Mouse (Mus musculus) bone marrow, adult 2 months (tissue): Measurements from ENCODE around the gene B3gnt2. TPM values are rescaled to one million over a fixed set of nuclear protein-coding genes. Genes with fewer than 3 reads are reported as not detected.

Experiments used
- H3K27ac ChIP-seq: fragments of 200-500 bp; 2 replicates; pipeline ENCODE4 v1.5.1; 2012; ENCODE audit warnings: low read depth, mild to moderate bottlenecking, control low read depth, inconsistent platforms, low read length; ENCODE audit not compliant: control insufficient read depth, poor library complexity, insufficient read depth
- H3K4me1 ChIP-seq: fragments of 200-500 bp; 2 replicates; pipeline ENCODE4 v1.6.1; 2011; ENCODE audit warnings: low read length; ENCODE audit not compliant: control insufficient read depth, insufficient read depth
- H3K4me3 ChIP-seq: fragments of 200-500 bp; replicated peaks from 2 replicates; pipeline ENCODE3; 2011; ENCODE audit warnings: mild to moderate bottlenecking, low read depth, low read length, control low read depth; ENCODE audit not compliant: control insufficient read depth
- CTCF ChIP-seq: fragments of 200-500 bp; IDR thresholded peaks from 2 replicates; pipeline ENCODE4 v1.5.1; 2011; ENCODE audit warnings: low read length, control low read depth; ENCODE audit not compliant: control insufficient read depth, insufficient read depth
- POLR2A ChIP-seq: fragments of 200-500 bp; IDR thresholded peaks from 2 replicates; pipeline ENCODE4 v1.6.1; 2011; ENCODE audit warnings: low read depth, mild to moderate bottlenecking, control low read depth, low read length, borderline replicate concordance; ENCODE audit not compliant: control insufficient read depth
- WGBS: fragments of 180-500 bp; shearing (Covaris S2); methylation state at CpG from one replicate; pipeline ENCODE4 v1.1.7; 2018; 5-methylcytosine and 5-hydroxymethylcytosine counted together
- polyA plus RNA-seq: library from polyadenylated mRNA; stranded (reverse); fragments of >200 nt; gene quantifications from 2 replicates; pipeline ENCODE4 v1.2.4, GENCODE M21; 2011; ENCODE audit warnings: low replicate concordance; ENCODE audit not compliant: missing spikeins, insufficient read depth, insufficient read length

B3gnt2 gene
- polyA plus RNA-seq, 1 experiment, result 6.2 TPM

GRCm38 (mm10) chr11:22839456-22839855 is 21.3 kb downstream of the B3gnt2 start:
- no peak for TF ChIP-seq POLR2A
- no peak for TF ChIP-seq CTCF
- WGBS, result 41% methylated on average over 3 of the region's 3 CpGs
- no peak overlapping the region for H3K4me3 ChIP-seq
- peaks cover 27% of the 10 kb centered on the region for H3K4me1 ChIP-seq
- no peak overlapping the region for H3K27ac ChIP-seq

GRCm38 (mm10) chr11:22838361-22838760 is 22.4 kb downstream of the B3gnt2 start:
- Histone ChIP-seq H3K27ac (no peak overlapping the region), H3K4me1 (peaks cover 19% of the 10 kb centered on the region), H3K4me3 (no peak overlapping the region)
- 50% methylated on average over 1 of the region's 1 CpGs for WGBS
- TF ChIP-seq POLR2A, result no peak
- TF ChIP-seq CTCF, result no peak

- 72% methylated on average over 10 of the region's 10 CpGs for WGBS
- TF ChIP-seq POLR2A, result no peak
- TF ChIP-seq CTCF, result no peak
- Histone ChIP-seq H3K4me3 (no peak overlapping the region), H3K27ac (no peak overlapping the region), H3K4me1 (peaks cover 12% of the 10 kb centered on the region)
Measured at GRCm38 (mm10) chr11:22836269-22836668, 24.5 kb downstream of the B3gnt2 start.

GRCm38 (mm10) chr11:22832600-22832999 is 28.2 kb downstream of the B3gnt2 start:
- no peak for TF ChIP-seq POLR2A
- no peak for TF ChIP-seq CTCF
- H3K4me3 ChIP-seq, result no peak overlapping the region
- no peak overlapping the region for H3K27ac ChIP-seq
- peaks cover 8% of the 10 kb centered on the region for H3K4me1 ChIP-seq
- 54% methylated on average over 4 of the region's 4 CpGs for WGBS

GRCm38 (mm10) chr11:22831916-22832315 is 28.8 kb downstream of the B3gnt2 start:
- WGBS, result 67% methylated on average over 11 of the region's 11 CpGs
- TF ChIP-seq CTCF, result no peak

GRCm38 (mm10) chr11:22830684-22831083 is 30.1 kb downstream of the B3gnt2 start:
- no peak for TF ChIP-seq POLR2A
- Histone ChIP-seq H3K4me3 (no peak overlapping the region), H3K27ac (peak overlapping the region; percentile 45; the same call in 1 of the 2 replicates), H3K4me1 (peaks cover 5% of the 10 kb centered on the region)
- 33% methylated on average over 6 of the region's 6 CpGs for WGBS

More at GRCm38 (mm10) chr11:22831916-22832315, 28.8 kb downstream of the B3gnt2 start:
- Histone ChIP-seq H3K4me1 (peaks cover 7% of the 10 kb centered on the region), H3K4me3 (no peak overlapping the region), H3K27ac (no peak overlapping the region)

GRCm38 (mm10) chr11:22830179-22830611 is 30.6 kb downstream of the B3gnt2 start:
- no peak overlapping the region for H3K4me3 ChIP-seq
- no peak overlapping the region; the same call in 1 of the 2 replicates for H3K27ac ChIP-seq
- 70% methylated on average over 5 of the region's 5 CpGs for WGBS
- TF ChIP-seq POLR2A (no peak), CTCF (no peak)
- peaks cover 5% of the 10 kb centered on the region for H3K4me1 ChIP-seq

GRCm38 (mm10) chr11:22828988-22829632 is 31.7 kb downstream of the B3gnt2 start:
- no peak overlapping the region for H3K4me3 ChIP-seq
- WGBS, result 93% methylated on average over 15 of the region's 15 CpGs
- H3K4me1 ChIP-seq, result peaks cover 7% of the 10 kb centered on the region
- H3K27ac ChIP-seq, result no peak overlapping the region
- no peak for TF ChIP-seq POLR2A
- TF ChIP-seq CTCF, result no peak

- Histone ChIP-seq H3K4me3 (no peak overlapping the region), H3K4me1 (peaks cover 8% of the 10 kb centered on the region), H3K27ac (no peak overlapping the region)
- TF ChIP-seq CTCF (no peak), POLR2A (no peak)
- 77% methylated on average over 4 of the region's 4 CpGs for WGBS
Measured at GRCm38 (mm10) chr11:22827514-22828080, 33.2 kb downstream of the B3gnt2 start.

- Histone ChIP-seq H3K4me1 (peaks cover 6% of the 10 kb centered on the region), H3K27ac (no peak overlapping the region), H3K4me3 (no peak overlapping the region)
- WGBS, result 79% methylated on average over 6 of the region's 6 CpGs
- TF ChIP-seq POLR2A, result no peak
- TF ChIP-seq CTCF, result no peak
Measured at GRCm38 (mm10) chr11:22826665-22827064, 34.1 kb downstream of the B3gnt2 start.
